Mouse (Mus musculus): ENCODE data around the gene Ulk4. TPM values are rescaled to one million over a fixed set of nuclear protein-coding genes. Genes with fewer than 3 reads are reported as not detected.

Gene Ulk4
- total RNA-seq, 2 experiments from 2014 or later: 5.3 to 5.7 TPM

DNA sequence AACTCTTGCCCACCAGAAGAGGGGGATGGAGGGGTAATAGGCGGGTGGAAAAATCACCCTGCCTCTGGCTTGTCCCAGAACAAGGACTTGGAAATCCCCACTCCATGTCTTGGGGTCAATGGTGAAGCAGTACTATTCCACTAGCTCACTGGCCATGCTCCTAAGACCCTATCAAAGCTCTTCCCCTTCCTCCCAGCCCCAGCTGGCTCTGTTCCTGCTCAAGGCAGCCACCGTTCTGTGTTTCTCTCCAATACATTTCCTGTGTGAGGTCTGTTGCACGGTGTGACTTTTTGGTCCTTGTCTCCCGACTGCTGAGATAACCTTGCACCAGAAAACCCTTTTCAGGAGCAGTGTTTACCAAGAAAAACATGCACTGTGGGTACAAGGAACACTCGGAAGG lies 155.0 kb downstream of the Ulk4 start:
- no peak for DNase-seq (ENCODE audit: low spot score in 2 of 2)

DNA sequence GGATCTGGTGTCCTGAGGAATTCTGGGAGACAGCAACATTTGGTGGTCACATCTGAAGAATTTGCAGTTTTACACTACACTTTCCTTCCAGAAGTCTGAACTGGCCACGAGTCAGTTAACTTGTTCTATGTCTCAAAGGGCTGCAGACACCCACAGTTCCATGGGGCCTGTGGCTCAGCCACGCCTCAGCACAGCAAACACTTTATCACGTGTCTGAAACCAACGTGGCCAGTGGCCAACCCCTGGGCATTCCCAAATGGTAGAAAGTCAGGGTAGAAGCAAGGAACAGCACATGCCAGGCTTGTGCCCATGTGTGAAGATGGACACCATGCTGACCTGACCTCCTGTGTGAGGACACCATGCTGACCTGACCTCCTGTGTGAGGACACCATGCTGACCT lies 159.1 kb downstream of the Ulk4 start:
- DNase-seq (ENCODE audit: low spot score in 2 of 2): no peak

DNA sequence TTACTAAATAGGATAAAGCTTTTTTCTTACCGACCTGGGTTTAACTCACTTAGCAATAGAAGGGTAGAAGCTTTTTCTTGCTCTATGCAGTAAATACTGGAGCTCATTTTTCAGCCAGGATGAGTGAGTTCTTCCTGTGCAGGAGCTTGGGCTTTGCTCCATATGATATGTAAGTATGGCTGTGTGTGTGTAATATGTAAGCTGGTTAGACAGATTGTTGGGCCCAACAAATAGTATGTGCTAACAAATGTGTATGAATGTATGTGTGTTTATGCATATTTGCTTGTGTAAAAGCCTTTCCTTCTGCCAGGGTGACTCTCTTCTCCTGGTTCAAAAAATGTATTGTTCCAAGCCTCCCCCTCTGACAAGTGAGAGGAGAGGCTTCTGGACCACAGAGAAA lies 164.9 kb downstream of the Ulk4 start:
- no peak for DNase-seq (ENCODE audit: low spot score in 2 of 2)

DNA sequence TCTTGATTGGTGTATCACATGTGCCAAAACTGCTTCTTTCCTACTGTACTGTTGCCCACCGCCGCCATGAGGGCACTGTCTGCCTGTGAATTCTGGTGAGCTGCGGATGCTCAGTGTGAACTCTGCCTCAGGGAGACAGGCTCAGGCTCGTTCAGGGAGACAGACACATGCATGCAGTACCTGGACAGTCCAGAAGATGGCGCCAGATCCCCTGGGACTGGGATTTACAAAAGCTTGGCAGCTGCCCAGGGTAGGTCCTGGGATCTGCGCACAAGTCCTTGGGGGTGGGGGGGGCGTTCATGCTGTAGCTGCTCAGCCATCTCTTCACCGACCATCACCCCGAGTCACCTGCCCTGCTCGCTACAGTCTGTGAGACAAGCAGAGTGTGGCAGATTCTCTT lies 168.9 kb downstream of the Ulk4 start:
- peak; percentile 27 to 56 for DNase-seq (ENCODE audit: low spot score in 2 of 2)

DNA sequence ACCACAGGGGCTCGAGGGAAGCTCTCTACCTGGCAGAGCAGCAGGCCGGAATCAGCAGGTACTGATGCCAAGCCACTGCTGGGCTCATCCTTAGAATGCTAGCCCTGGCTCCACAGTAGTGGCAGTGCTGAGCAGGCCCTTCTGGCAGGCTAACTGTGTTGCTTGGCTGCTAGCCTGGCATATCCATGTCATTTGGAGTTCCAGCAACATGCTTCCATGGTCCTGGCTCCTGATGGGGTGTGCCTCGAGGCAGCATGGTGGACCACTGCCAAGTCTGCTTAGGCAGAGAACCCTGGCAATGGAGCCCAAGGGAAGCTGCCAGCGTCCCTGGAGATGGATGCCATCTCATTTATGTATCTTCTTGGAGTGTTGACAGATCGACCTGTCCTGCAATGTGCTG lies 169.4 kb downstream of the Ulk4 start:
- DNase-seq (ENCODE audit: low spot score in 2 of 2): no peak

DNA sequence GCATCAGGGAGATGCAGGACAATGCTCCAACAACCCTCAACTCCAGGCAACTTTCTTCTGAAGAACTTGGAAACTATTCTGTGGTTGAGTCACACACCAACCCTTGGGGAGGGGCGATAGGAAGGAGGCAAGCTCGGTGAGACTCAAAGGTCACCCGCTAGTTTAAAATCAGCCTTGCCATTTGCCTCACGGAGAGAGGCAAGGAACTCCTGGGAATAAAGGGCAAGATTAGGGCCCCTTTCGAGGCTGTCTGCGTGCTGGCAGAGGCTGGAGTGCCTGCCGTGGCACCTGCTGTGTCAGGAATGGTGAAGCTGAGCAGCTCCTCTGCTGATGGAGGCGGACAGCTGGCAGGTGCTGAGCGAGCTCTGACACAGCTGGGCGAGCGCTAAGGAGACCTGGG lies 169.9 kb downstream of the Ulk4 start:
- no peak for DNase-seq (ENCODE audit: low spot score in 2 of 2)

DNA sequence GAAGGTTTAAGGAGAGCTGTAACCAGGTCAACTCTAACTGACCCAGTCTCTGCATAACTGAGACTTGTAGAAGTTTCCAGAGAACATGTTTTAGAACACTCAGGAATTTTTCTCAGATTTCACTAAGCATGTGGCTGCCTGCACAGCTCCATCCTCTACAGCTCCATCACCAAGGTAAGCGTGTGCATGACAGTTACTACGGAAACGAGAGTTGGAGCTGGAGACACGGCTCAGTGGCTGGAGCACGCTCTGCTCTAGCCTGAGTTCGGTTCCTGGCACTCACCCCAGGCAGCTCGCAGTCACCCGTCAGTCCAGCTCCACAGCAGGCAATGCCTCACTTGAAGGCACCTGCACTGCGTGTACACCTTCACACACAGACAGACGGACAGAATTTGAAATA lies 175.5 kb downstream of the Ulk4 start:
- DNase-seq (ENCODE audit: low spot score in 2 of 2): no peak

DNA sequence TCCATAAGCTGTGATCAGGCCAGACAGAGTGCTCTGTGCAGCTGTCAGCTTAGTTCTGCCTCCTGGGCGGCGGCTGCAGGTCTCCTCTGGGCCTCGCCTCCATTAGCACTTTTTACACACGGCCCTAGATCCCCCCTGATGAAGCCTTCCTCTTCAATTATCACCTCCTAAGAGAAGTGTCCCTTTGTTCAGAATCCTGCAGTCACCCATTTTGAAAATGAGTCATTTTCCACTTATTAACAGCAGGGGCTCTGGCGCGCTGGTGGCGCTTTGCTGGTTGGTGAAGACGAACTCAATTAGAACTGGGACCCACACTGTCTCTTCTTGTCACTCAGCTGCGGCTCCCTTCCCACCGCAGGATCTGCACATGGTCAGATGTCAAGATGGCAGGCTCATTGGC lies 177.5 kb downstream of the Ulk4 start:
- no peak for DNase-seq (ENCODE audit: low spot score in 2 of 2)

DNA sequence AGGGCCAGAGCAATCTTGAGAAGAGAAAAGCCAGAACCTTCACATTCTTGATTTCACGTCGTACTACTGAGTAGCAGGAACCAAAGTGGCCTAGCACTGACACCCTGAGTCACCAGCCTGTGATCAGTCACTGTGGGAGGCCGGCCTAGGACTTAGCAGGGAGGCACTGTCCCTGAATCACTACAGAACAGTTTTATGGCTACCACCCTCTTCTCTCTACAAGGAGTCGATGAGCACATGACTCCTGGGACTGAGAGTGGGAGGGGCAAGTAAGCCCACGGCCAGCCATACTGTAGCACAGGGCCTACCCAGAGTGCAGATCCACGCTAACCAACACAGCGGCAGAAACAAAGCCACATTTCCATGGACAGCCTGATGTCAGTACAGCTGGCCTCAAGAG lies 183.2 kb downstream of the Ulk4 start:
- no peak for DNase-seq (ENCODE audit: low spot score in 2 of 2)

DNA sequence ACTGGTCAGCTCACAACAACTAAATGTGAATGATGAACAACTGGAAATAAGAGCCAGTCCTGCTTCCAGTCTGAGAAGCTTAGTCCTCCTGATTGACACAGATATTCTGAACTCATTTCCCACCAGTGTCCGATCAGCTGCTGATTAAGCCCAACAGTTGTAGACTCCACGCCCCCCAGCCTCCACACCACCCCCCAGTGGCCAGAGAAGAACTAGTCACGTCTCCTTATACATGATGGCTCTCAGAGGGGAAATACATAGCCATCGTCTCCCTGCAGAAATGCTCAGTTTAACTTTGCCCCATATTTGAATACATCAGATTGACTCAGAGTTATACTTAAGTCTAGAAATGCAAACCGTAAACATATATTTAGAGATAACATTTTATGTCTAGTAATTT lies 184.4 kb downstream of the Ulk4 start:
- DNase-seq (ENCODE audit: low spot score in 2 of 2): no peak

DNA sequence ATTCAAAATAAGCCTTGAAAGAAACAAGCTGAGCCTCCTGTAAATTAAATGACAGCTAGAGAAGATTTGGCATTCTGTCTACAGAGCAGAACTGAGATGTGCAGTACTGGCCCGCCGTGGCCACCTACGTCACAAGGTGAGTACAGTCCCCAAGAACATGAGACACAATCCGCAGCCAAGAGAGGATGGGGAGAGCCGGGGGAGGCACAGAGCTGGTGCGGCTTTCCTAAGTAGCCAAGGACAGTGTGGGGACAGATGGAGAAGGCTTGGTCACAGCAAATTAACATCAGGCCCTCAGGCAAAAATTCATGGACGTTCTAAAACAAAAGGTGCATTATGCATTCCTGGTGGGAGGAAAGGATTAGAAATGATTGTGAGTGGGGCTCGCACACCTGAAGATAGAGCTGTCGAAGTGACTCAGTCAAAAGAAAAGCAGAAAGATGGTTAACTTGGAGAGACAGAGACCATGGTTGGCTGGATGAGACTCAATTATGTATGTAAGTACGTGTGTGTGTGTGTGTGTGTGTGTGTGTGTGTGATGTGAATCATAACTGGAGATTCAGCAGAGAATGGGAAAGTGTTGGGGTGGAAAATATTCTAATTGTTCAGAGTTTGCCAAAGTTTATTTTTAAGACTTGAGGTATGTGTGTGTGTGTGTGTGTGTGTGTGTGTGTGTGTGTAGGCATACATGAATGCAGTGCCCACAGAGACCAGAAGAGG lies 185.8 kb downstream of the Ulk4 start:
- no peak for DNase-seq (ENCODE audit: low spot score in 2 of 2)

DNA sequence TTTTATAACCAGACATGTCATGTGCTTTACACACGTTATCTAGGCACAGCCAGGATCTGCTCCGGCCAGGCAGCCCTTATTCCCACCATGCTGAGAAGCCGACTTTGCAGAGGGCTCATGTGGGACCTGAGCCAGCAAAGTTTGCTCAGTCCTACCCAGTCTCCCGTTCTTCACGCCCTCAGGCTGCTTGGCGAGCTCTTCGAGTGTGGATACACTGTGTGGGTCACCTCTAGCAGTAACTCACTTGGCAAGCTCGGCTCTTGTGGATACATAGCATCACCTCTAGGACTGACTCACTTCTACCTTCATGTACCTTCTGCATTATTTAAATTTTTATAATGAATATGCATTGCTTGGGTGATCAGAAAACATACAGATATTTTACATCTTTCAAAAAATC lies 189.3 kb downstream of the Ulk4 start:
- DNase-seq (ENCODE audit: low spot score in 2 of 2): no peak

DNA sequence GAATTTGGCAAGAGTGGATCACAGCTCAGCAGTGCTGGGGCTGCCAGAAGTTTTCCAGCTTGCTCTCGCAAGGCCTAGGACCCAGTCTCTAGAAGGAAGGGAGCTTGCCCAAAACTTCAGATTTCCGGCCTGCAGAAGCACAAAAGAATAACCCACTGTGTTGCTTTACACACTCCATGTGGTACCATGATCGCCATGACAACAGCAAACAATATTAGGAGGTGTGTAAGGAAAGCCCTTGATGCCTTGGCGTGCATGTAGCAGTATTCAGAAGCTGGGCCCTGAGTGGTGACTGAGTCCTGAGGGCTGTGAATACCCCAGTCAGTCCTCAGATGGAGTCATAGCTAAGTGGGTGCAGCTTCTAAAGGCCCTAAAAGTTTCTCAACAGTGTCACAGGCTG lies 192.8 kb downstream of the Ulk4 start:
- no peak for DNase-seq (ENCODE audit: low spot score in 2 of 2)

DNA sequence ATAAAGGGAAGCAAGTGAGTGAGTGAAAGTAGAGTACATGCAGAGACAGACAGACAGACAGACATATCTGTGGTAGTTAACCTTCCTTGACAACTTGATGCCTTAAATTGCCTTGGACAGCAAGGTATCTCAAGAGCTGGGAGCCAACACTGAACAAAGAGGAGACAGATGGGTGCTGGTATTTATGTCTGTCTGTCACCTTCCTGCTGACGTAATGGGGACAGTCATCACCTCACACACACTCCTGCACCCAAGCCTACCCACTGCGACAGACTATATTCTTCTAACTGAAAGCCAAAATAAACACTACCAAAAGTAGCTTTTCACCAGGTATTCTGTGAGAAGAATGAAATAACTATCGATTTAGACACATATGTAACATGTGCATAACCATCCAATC lies 196.2 kb downstream of the Ulk4 start:
- DNase-seq (ENCODE audit: low spot score in 2 of 2): no peak

DNA sequence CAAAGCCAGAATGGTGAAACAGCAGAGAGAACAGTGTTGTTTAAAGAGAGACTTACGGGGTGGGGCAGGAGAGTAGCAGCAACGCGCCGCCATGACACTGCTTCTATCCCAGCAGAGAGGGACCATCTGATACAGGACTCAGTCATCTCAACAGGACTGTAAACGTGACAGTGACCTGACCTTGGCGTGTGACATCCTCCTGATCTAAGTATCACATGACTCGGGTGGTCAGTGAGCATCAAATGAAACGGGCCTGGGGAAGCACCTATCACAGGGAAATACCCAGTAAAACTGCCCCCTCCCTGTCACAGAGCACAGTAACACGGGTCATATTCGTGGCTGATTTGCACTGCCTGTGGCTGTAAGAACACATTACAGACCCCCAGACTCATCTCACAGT lies 196.6 kb downstream of the Ulk4 start:
- DNase-seq (ENCODE audit: low spot score in 2 of 2): no peak

DNA sequence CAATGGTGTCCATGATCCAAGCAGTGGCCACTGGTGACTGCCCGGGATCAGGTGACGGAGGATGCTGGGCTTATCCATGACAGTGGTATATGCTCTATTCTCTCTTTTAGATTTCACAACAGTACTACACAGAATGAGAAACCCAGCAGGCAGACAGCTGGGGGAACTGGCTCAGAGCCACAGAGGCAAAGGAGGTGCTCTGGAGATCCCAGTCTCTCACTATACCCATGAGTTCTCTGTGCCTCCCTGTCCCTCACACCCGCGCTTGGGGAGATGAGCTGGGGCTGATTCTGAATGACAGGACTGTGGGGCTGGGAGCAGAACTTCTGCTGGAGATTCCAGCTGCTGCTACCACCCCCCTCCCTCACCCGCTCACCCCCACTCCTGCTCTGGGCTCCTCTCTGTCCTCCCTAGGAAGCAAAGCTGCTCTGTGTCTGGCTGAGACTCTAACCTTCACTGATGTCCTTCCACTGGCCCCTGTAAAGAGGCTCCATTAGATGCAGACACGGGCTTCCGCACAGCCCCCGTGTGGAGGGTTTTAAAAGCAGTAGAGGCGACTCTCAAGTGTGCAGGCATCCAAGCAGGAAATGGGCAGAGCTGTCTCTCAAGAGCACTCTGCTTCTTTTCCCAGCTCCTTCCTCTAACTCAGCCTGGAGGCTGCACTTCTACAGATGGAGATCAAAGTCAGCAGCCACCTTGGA lies 197.5 kb downstream of the Ulk4 start:
- no peak for DNase-seq (ENCODE audit: low spot score in 2 of 2)

DNA sequence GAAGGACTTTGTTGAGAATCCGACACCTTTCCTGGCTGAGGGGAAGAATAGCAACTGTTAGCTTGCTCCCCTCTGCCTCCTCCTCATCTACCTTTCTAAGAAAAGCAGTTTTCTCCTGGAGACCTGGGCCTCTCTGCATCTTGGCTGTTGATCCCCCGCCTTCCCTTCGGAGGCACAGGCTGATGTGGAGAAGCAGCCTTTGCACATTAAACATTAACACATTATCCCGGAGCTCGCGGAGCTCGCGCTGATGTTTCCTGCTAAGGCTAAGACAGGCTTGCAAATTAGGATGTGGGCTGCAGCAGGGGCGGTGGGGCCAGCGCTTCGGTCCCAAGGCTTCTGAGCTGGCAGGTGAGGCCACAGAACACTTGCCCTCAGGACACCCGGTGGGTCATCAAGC lies 200.7 kb downstream of the Ulk4 start:
- no peak for DNase-seq (ENCODE audit: low spot score in 2 of 2)

DNA sequence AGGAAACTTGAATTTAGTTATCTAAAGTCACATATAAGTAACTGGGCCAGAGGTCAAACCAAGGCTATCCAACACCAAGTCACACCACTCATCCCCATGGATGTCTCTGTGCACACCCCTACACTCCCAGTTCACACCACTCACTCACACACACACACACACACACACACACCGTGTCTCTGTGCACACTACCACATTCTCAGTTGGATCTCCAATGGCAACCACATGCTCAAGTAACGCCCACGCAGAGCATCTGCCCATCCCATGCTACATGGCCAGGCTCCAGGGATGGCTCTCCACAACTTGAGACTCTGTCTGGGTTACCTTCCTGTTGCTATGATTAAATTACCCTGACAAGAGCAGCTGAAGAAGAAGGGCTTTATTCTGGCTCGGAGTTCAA lies 201.8 kb downstream of the Ulk4 start:
- DNase-seq (ENCODE audit: low spot score in 2 of 2): no peak

DNA sequence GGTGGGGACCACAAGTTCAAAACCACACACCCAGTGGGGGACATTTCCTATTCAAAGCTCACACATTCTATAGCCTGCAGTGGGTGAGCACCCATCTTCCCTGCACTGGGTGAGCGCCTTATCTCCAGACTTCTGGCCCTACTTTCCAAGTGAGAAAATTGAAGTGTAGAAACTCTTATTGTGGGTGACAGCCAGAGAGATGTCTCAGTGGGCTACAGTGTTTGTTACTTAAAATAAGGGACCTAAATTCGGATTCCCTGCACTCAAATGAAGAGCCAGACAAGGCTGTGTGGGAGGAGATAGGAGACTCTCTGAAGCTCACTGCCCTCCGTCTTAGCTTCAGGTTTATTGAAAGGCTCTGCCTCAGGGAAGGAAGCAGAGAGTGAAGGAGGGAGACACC lies 202.3 kb downstream of the Ulk4 start:
- no peak for DNase-seq (ENCODE audit: low spot score in 2 of 2)

DNA sequence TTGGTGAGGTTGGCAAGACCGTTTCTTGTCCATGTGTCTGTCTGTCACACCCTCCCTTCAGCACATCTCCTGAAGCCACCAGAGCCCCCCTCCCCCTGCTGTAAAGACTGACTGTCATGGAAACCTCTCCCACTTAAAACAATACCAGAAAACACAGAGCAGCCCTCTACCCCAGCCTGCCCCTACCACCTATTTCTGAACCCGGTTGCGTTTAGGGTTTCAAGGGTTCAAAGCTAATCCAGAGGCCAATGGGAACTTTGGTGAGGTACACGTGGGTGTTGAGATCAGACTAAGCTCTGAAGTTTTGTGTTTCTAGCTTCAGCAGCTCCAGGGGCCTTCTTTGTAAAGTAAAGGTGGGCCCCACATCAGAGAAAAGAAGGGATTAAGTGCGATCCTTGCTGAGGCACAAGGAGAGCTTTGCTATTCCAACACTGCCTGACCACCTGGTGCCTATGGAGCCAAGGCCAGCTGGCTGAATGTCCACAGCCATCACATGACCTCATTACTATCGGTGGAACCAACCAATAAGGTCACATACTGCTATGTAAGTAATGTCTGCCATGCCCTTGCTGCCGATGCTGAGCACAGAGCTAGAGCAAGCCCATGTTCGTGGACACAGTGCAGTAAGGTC lies 204.8 kb downstream of the Ulk4 start:
- DNase-seq (ENCODE audit: low spot score in 2 of 2): no peak

DNA sequence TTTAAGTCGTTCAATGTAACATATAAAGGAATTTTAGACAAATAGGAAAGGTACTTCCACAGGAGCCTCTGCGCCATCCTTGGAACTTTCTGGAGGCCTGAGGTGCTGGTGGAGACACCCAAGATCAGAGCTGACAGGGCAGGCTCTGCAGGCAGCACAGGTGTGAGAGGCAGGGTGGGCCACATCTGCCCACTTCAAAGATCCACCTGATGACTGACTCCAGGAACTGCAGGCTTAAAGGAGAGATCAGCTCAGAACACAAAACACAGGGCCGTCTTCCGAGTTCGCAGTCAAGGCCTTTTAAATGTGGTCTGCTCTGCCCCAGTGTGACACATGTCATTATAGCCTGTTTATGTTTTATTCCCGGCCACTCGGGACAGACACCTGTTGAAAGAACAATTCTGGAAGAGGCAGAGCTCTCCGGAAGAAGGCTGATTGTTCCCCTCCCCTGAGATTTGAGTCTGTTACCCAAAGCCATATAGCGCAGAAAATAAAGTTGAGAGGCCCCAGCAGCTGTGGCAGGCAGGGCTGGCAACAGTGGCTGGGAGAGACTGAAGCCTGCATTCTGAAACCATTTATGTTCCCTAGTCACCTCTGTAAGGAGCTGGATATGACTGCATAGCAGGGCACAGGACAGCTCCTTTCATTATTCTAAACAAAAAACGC lies 205.4 kb downstream of the Ulk4 start:
- no peak for DNase-seq (ENCODE audit: low spot score in 2 of 2)

DNA sequence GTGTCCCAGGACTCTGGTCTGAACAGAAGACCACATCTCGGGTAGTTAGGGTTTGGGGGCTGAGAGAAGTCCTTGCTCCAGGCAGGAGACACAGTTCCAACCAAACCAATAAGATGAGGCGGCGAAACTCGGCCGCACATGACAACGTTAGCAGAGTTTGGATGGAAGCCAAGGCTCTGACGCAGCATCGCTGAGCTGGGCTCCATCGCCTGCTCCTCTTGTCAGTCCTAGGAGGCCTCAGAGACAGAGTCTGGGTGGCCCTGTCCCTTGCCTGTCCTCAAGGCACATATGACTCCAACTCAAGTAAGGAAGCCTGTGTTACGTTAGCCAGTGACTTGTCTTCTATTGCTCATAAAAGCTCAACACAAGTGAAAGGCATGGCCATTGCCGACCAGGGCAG lies 205.9 kb downstream of the Ulk4 start:
- DNase-seq (ENCODE audit: low spot score in 2 of 2): no peak
